ENCODE assay signal across 18 mouse cellular contexts in the genomic region with DNA sequence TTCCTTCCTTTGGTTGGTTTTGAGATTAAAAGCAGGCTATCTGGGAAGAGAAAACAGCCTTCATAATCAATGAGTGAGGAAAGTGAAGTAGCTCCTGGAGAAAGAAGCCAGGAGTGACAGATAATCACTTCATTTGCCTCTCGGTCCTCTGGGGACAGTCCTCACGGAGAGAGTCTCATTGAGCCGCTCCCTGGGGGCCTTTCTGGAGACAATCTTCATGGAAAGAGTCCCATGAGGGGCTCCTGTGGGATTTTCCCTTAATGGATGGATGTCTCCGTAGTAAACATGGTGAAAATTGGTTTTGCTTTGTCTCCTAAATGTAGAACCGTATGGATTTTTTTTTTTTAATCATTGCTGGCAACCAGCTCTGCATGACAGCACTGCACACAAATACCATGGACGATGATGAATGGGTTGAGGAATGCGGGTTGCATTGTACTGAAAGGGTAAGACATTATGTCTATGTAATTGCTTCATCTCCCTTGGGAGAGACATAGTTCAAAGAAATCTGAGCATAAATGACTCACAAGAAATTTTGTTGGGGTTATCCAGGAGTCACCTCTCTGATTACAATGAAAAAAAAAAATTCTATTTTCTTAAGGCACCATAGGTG. TPM values are rescaled to one million over a fixed set of nuclear protein-coding genes. Genes with fewer than 3 reads are reported as not detected.
DNase-seq lines count a peak whose midpoint lies in the region; ATAC-seq and TF ChIP-seq lines count a peak whose summit lies in the region.
"Had no signal": no experiment of that assay in that cellular context is flagged by ENCODE, and none has a peak within 500 bp of the region (broad histone marks: within the 10 kb centered on the region; RNA-seq: fewer than 3 reads in every experiment).

No protein-coding gene starts in this region.

- no peaks in the 10 kb centered on the region for H3K4me1 ChIP-seq in forebrain, embryonic 14.5 days (ENCODE audit: control insufficient read depth, insufficient read depth, low read length)
- no peaks in the 10 kb centered on the region for H3K4me1 ChIP-seq in forebrain, embryonic 15.5 days
- H3K4me1 ChIP-seq in neural tube, embryonic 11.5 days (ENCODE audit: control insufficient read depth, insufficient read depth, low read length): no peaks in the 10 kb centered on the region
- H3K4me1 ChIP-seq in hindbrain, embryonic 12.5 days: peaks cover 7% of the 10 kb centered on the region
- H3K4me1 ChIP-seq: liver, embryonic 13.5 days had no signal

- no peaks in the 10 kb centered on the region for H3K79me2 ChIP-seq in myocyte (ENCODE audit: control insufficient read depth, insufficient read depth)

- no peaks in the 10 kb centered on the region for H3K36me3 ChIP-seq in forebrain, embryonic 14.5 days (ENCODE audit: control insufficient read depth, insufficient read depth, low read length)
- no peaks in the 10 kb centered on the region for H3K36me3 ChIP-seq in forebrain, embryonic 15.5 days
- no peaks in the 10 kb centered on the region for H3K36me3 ChIP-seq in neural tube, embryonic 11.5 days (ENCODE audit: control insufficient read depth, insufficient read depth, low read length)
- no peaks in the 10 kb centered on the region for H3K36me3 ChIP-seq in hindbrain, embryonic 12.5 days
- no peaks in the 10 kb centered on the region for H3K36me3 ChIP-seq in myocyte (ENCODE audit: control insufficient read depth, insufficient read depth)
- H3K36me3 ChIP-seq: G1E; liver, embryonic 13.5 days had no signal

- WGBS in forebrain, embryonic 14.5 days: 15% methylated on average over 7 of the region's 7 CpGs
- WGBS in forebrain, embryonic 15.5 days: 21% methylated on average over 7 of the region's 7 CpGs
- 39% methylated on average over 7 of the region's 7 CpGs for WGBS in neural tube, embryonic 11.5 days
- WGBS in hindbrain, embryonic 12.5 days: 17% methylated on average over 7 of the region's 7 CpGs

- no peaks in the 10 kb centered on the region for H3K9me3 ChIP-seq in forebrain, embryonic 14.5 days (replicated peaks; ENCODE audit: control insufficient read depth, low read length)
- H3K9me3 ChIP-seq in forebrain, embryonic 15.5 days: no peaks in the 10 kb centered on the region
- no peaks in the 10 kb centered on the region for H3K9me3 ChIP-seq in neural tube, embryonic 11.5 days (ENCODE audit: control insufficient read depth, low read length)
- H3K9me3 ChIP-seq in hindbrain, embryonic 12.5 days (replicated peaks): no peaks in the 10 kb centered on the region
- H3K9me3 ChIP-seq: G1E; liver, embryonic 13.5 days had no signal

- H3K27me3 ChIP-seq in forebrain, embryonic 14.5 days (replicated peaks; ENCODE audit: control insufficient read depth, insufficient read depth, low read length): no peaks in the 10 kb centered on the region
- H3K27me3 ChIP-seq in forebrain, embryonic 15.5 days: no peaks in the 10 kb centered on the region
- H3K27me3 ChIP-seq in neural tube, embryonic 11.5 days (ENCODE audit: control insufficient read depth, insufficient read depth, low read length): no peaks in the 10 kb centered on the region
- H3K27me3 ChIP-seq in hindbrain, embryonic 12.5 days: no peaks in the 10 kb centered on the region
- no peaks in the 10 kb centered on the region for H3K27me3 ChIP-seq in myocyte (ENCODE audit: control insufficient read depth, insufficient read depth, insufficient read length)
- H3K27me3 ChIP-seq: liver, embryonic 13.5 days had no signal

- H3K27ac ChIP-seq in forebrain, embryonic 14.5 days (ENCODE audit: low read depth, low read length): no peak overlapping the region
- no peak overlapping the region for H3K27ac ChIP-seq in forebrain, embryonic 15.5 days (replicated peaks)
- H3K27ac ChIP-seq in neural tube, embryonic 11.5 days (ENCODE audit: low read depth, low read length): no peak overlapping the region
- 0 out of 2 replicates have a peak overlapping the region, but pooled peaks have one; percentile 12 for H3K27ac ChIP-seq in hindbrain, embryonic 12.5 days
- H3K27ac ChIP-seq: liver, embryonic 13.5 days had no signal

- no peak for ATAC-seq in forebrain, embryonic 14.5 days
- ATAC-seq in forebrain, embryonic 15.5 days (replicated peaks): no peak
- peak; percentile 53; the same call in 1 of the 2 replicates for ATAC-seq in neural tube, embryonic 11.5 days (ENCODE audit: insufficient read depth, low FRiP score, low TSS enrichment)
- peak; percentile 79 for ATAC-seq in hindbrain, embryonic 12.5 days (ENCODE audit: low FRiP score)
- ATAC-seq: activated CD4-positive, CD25-positive, alpha-beta regulatory T cell, adult 4 months; lung, postnatal 0 days had no signal

- H3K4me3 ChIP-seq in forebrain, embryonic 14.5 days (ENCODE audit: low read depth, low read length): no peak overlapping the region
- no peak overlapping the region for H3K4me3 ChIP-seq in forebrain, embryonic 15.5 days
- no peak overlapping the region for H3K4me3 ChIP-seq in neural tube, embryonic 11.5 days (ENCODE audit: low read depth, low read length)
- no peak overlapping the region for H3K4me3 ChIP-seq in hindbrain, embryonic 12.5 days
- H3K4me3 ChIP-seq in myocyte: no peak overlapping the region
- H3K4me3 ChIP-seq: liver, embryonic 13.5 days had no signal

- H3K4me2 ChIP-seq in forebrain, embryonic 14.5 days (ENCODE audit: low read length): no peak overlapping the region
- no peak overlapping the region for H3K4me2 ChIP-seq in forebrain, embryonic 15.5 days (replicated peaks)
- H3K4me2 ChIP-seq in neural tube, embryonic 11.5 days (ENCODE audit: low read depth): no peak overlapping the region
- 0 out of 2 replicates have a peak overlapping the region, but pooled peaks have one; percentile 3 for H3K4me2 ChIP-seq in hindbrain, embryonic 12.5 days (replicated peaks)
- H3K4me2 ChIP-seq in myocyte (ENCODE audit: low read depth): peak overlapping the region; percentile 82
- H3K4me2 ChIP-seq: liver, embryonic 13.5 days had no signal

- peak; percentile 16 for DNase-seq in forebrain, embryonic 14.5 days (ENCODE audit: low spot score)
- DNase-seq in neural tube, embryonic 11.5 days (ENCODE audit: low spot score): peak; percentile 24
- no peak for DNase-seq in neural tube, embryonic 10.5 days (ENCODE audit: extremely low spot score, low spot score)
- no peak for DNase-seq in adrenal gland, postnatal 4 days (ENCODE audit: low spot score in 2 of 2)
- DNase-seq in layer of hippocampus, postnatal 25 days (ENCODE audit: extremely low spot score in 1 of 2, low spot score in 1 of 2): no peak
- DNase-seq: B cell, adult 2 months; cerebellum, adult 2 months; layer of hippocampus, adult 9-11 months; left cerebral cortex, postnatal 4 days; liver, embryonic 13.5 days; right cerebral cortex, postnatal 25 days; thymus, adult 18-20 months had no signal

- H3ac ChIP-seq in myocyte (ENCODE audit: control insufficient read depth, insufficient read length): no peak overlapping the region

- H3K9ac ChIP-seq in forebrain, embryonic 14.5 days (ENCODE audit: low read length): no peak overlapping the region
- no peak overlapping the region for H3K9ac ChIP-seq in forebrain, embryonic 15.5 days (replicated peaks)
- H3K9ac ChIP-seq in neural tube, embryonic 11.5 days (ENCODE audit: low read length): no peak overlapping the region
- no peak overlapping the region for H3K9ac ChIP-seq in hindbrain, embryonic 12.5 days
- H3K9ac ChIP-seq: liver, embryonic 13.5 days had no signal

- TF ChIP-seq POLR2A in myocyte (IDR thresholded peaks at IDR 0.05; ENCODE audit: insufficient read length, low read depth): no peak

TF ChIP-seq in myocyte, 11 proteins besides CTCF, POLR2A, EP300 and RAD21:
- TF ChIP-seq E2F4 (IDR thresholded peaks at IDR 0.05; ENCODE audit: insufficient read depth): no peak
- TF ChIP-seq USF1 (IDR thresholded peaks at IDR 0.05; ENCODE audit: low read depth): no peak
- TF ChIP-seq CEBPB (IDR thresholded peaks at IDR 0.05; ENCODE audit: insufficient read depth, poor library complexity, severe bottlenecking): peak; percentile 94
- no peak for TF ChIP-seq MAX (IDR thresholded peaks at IDR 0.05; ENCODE audit: low read depth)

RNA-seq across cellular contexts. Expression of gene Dcbld2, which starts 19.0 kb away (rescaled TPM):
- polyA plus RNA-seq in forebrain, embryonic 14.5 days (2014; fragmentation: Nextera tagmentation; extraction: Ambion mirVana): 6.5 and 6.9 TPM in 2 replicates
- 5.0 and 6.2 TPM in 2 replicates for polyA plus RNA-seq in forebrain, embryonic 15.5 days (2015; fragmentation: Nextera tagmentation; extraction: Ambion mirVana)
- 18.8 and 19.2 TPM in 2 replicates for polyA plus RNA-seq in neural tube, embryonic 11.5 days (2014; fragmentation: Nextera tagmentation; extraction: Ambion mirVana)
- polyA plus RNA-seq in hindbrain, embryonic 12.5 days (2016; fragmentation: Nextera tagmentation; extraction: Ambion mirVana): 10.2 and 12.9 TPM in 2 replicates
- 10.4 TPM for polyA plus RNA-seq in myocyte (2012; fragmentation: generic; extraction: Trizol)
- 10 to 100 TPM; 13.1 to 15.8 TPM for total RNA-seq in adrenal gland, postnatal 4 days (2021)
- 10 to 100 TPM; 12.6 to 12.9 TPM for total RNA-seq in layer of hippocampus, postnatal 25 days (2021)

Comparison
In these comparisons a context has a peak if more than half of its experiments do, and no peak if none do; other contexts are left out.
1. DNase-seq: peak in forebrain, embryonic 14.5 days (single experiment) and neural tube, embryonic 11.5 days (single experiment); none in neural tube, embryonic 10.5 days (single experiment), adrenal gland, postnatal 4 days (0 of 2) and layer of hippocampus, postnatal 25 days (0 of 2).
2. ATAC-seq: peak in neural tube, embryonic 11.5 days (single experiment) and hindbrain, embryonic 12.5 days (single experiment); none in forebrain, embryonic 14.5 days (single experiment) and forebrain, embryonic 15.5 days (single experiment).
3. H3K4me2 ChIP-seq: peak in hindbrain, embryonic 12.5 days (single experiment) and myocyte (single experiment); none in forebrain, embryonic 14.5 days (single experiment), forebrain, embryonic 15.5 days (single experiment) and neural tube, embryonic 11.5 days (single experiment).